Mouse (Mus musculus): ENCODE results near the gene Pax5. TPM values are rescaled to one million over a fixed set of nuclear protein-coding genes. Genes with fewer than 3 reads are reported as not detected.

The Pax5 gene
- polyA plus RNA-seq, 1 experiment from 2014 or later, result not detected

DNA sequence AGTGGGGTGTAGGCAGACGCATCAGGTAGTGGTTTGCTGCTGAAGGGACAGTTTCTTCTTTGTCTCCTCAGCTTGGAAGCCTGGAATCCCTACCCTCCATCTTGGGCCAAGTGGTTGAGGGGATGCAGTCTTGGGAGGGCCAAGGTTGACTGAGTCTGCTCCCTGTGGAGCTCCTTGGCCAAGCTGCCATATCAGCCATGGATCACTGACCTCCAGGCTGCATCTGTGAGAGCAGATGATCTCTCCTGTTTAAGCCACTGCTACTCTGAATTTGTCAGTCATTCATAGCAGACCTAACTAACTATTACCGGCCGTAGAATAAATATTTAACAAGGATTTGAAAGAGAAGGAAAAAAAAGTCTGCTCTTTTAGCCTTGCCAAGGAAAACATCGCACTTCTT lies 196.3 kb downstream of the Pax5 start:
- no peaks in the 10 kb centered on the region for H3K4me1 ChIP-seq (replicated peaks; ENCODE audit: control insufficient read depth, insufficient read depth)
- DNase-seq (ENCODE audit: low spot score), result no peak
- no peak overlapping the region for H3K4me2 ChIP-seq (replicated peaks; ENCODE audit: low read depth)
- H3K27me3 ChIP-seq (ENCODE audit: control insufficient read depth, insufficient read depth, low read length), result no peaks in the 10 kb centered on the region
- no peak for TF ChIP-seq EP300 (optimal IDR thresholded peaks at IDR 0.05)
- no peak for TF ChIP-seq CTCF (IDR thresholded peaks at IDR 0.05; ENCODE audit: low read depth)
- H3K9ac ChIP-seq (ENCODE audit: low read length), result no peak overlapping the region
- H3K9me3 ChIP-seq (ENCODE audit: control insufficient read depth, low read length), result no peaks in the 10 kb centered on the region
- H3K4me3 ChIP-seq (ENCODE audit: low read depth, low read length), result no peak overlapping the region
- WGBS, result 56% methylated on average over 4 of the region's 4 CpGs
- no peak overlapping the region for H3K27ac ChIP-seq (replicated peaks)
- no peak for ATAC-seq (ENCODE audit: low FRiP score, low TSS enrichment)
- no peaks in the 10 kb centered on the region for H3K36me3 ChIP-seq (ENCODE audit: control insufficient read depth, insufficient read depth, low read length)

DNA sequence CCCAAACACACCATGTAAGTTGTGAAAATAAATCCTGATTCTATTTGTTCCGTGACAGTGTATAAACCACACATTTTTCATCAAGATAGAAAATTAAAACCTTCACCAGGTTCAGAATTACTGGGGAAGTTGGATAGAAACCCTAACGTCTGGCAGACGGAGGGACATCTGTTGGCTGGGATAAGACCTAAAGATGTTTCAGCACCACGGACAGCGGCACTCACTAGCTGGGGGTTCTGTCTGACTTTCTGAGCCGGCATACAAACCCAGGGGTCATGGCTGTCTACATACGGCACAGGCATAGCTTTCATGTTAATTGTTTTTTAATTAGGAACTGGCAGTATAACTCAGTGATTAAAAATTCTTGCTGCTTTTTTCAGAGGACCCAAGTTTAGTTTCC lies 198.6 kb downstream of the Pax5 start:
- Histone ChIP-seq H3K36me3 (ENCODE audit: control insufficient read depth, insufficient read depth, low read length) (no peaks in the 10 kb centered on the region), H3K27ac (replicated peaks) (no peak overlapping the region), H3K9ac (ENCODE audit: low read length) (no peak overlapping the region), H3K27me3 (ENCODE audit: control insufficient read depth, insufficient read depth, low read length) (no peaks in the 10 kb centered on the region), H3K4me3 (ENCODE audit: low read depth, low read length) (no peak overlapping the region), H3K9me3 (ENCODE audit: control insufficient read depth, low read length) (no peaks in the 10 kb centered on the region), H3K4me1 (replicated peaks; ENCODE audit: control insufficient read depth, insufficient read depth) (no peaks in the 10 kb centered on the region), H3K4me2 (replicated peaks; ENCODE audit: low read depth) (no peak overlapping the region)
- ATAC-seq (ENCODE audit: low FRiP score, low TSS enrichment), result no peak
- DNase-seq (ENCODE audit: low spot score), result peak; percentile 64
- WGBS, result 5% methylated on average over 7 of the region's 7 CpGs
- TF ChIP-seq CTCF (IDR thresholded peaks at IDR 0.05; ENCODE audit: low read depth) (no peak), EP300 (optimal IDR thresholded peaks at IDR 0.05) (no peak)

DNA sequence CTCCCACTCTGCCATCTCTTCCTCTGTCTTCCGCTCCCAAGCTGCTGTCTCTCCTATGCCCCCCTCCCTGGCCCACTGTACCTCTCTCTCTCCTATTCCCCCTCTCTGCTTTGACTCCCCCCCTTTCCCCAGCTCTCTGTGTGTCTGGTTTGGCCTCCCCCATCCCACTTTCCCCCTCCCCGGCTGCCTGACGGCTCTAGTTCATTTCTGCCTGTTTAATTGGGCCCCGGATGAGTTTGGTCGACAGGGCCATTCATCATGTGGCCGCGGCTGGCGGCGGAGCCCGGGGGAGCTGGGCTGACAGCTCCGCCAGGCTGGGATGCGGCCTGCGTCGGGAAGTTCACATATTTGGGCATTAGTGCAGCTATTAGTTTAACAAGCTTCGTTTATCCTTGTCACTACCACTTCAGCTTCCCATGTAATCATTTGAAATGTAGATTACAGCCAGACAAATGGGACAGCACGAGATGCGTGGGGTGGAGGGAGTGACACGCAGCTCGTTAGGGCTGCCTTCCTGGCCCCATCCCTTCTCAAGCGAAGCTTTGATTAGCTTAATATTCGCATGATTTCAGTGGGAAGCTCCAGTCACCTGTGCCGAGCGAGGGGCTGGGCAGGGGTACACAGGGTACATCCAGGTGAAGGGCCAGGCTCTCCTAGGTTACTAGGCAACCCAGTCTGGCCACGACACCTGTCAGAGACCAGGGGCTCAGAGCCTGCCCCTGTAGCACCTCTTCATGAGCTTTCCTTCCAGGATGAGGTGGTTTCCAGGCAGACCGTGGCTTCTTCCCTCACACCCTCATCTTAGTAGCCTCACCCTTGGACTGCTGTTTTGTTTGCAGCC lies 201.7 kb downstream of the Pax5 start:
- Histone ChIP-seq H3K4me2 (replicated peaks; ENCODE audit: low read depth) (no peak overlapping the region), H3K27ac (replicated peaks) (no peak overlapping the region), H3K4me1 (replicated peaks; ENCODE audit: control insufficient read depth, insufficient read depth) (no peaks in the 10 kb centered on the region), H3K4me3 (ENCODE audit: low read depth, low read length) (no peak overlapping the region), H3K9me3 (ENCODE audit: control insufficient read depth, low read length) (no peaks in the 10 kb centered on the region), H3K27me3 (ENCODE audit: control insufficient read depth, insufficient read depth, low read length) (no peaks in the 10 kb centered on the region), H3K9ac (ENCODE audit: low read length) (no peak overlapping the region), H3K36me3 (ENCODE audit: control insufficient read depth, insufficient read depth, low read length) (no peaks in the 10 kb centered on the region)
- DNase-seq (ENCODE audit: low spot score), result no peak
- TF ChIP-seq CTCF (IDR thresholded peaks at IDR 0.05; ENCODE audit: low read depth) (no peak), EP300 (optimal IDR thresholded peaks at IDR 0.05) (no peak)
- ATAC-seq (ENCODE audit: low FRiP score, low TSS enrichment), result no peak
- 15% methylated on average over 25 of the region's 25 CpGs for WGBS

DNA sequence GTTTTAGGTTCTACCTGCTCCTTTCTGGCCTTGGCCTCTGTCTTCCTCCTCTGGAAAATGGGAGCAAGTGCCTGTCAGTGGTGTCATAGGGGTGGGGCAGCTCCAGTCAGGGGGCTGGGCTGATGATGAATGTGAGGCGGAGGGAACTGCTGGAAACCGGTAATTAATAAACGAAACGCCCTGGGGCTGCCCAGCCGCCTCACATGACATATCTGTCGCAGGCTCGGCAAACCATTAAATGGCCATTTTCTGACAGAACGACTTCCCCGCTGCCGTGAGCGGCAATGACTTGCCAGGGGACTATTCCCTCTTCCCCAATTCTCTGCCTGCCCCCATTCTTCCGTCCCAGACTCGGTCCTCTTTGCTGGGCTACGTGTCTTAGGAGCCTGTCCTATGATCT lies 202.4 kb downstream of the Pax5 start:
- no peak overlapping the region for H3K4me2 ChIP-seq (replicated peaks; ENCODE audit: low read depth)

DNA sequence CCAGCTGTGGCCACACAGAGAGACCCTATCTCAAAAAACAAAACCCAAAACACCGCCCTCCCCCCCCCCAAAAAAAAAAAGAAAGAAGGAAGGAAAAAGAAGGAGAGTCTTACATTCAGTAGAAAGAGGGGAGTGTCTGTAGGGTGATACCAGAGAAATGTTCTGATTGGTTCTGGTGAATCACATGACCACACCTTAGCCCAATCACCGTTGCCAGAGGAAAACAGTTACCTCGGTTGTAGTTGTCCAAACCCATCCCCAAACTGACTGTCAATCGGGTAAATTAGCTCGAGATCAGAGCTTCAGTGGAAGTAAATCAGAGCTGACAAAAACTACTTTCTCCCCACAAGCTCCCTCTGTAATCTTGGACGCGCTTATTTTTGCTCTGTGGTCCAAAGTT lies 205.3 kb downstream of the Pax5 start:
- 71% methylated on average over 7 of the region's 7 CpGs for WGBS
- Histone ChIP-seq H3K27me3 (ENCODE audit: control insufficient read depth, insufficient read depth, low read length) (no peaks in the 10 kb centered on the region), H3K36me3 (ENCODE audit: control insufficient read depth, insufficient read depth, low read length) (no peaks in the 10 kb centered on the region), H3K9me3 (ENCODE audit: control insufficient read depth, low read length) (no peaks in the 10 kb centered on the region), H3K9ac (ENCODE audit: low read length) (no peak overlapping the region), H3K4me3 (ENCODE audit: low read depth, low read length) (no peak overlapping the region), H3K4me2 (replicated peaks; ENCODE audit: low read depth) (no peak overlapping the region), H3K4me1 (replicated peaks; ENCODE audit: control insufficient read depth, insufficient read depth) (no peaks in the 10 kb centered on the region), H3K27ac (replicated peaks) (no peak overlapping the region)
- ATAC-seq (ENCODE audit: low FRiP score, low TSS enrichment) (no peak), DNase-seq (ENCODE audit: low spot score) (no peak)
- TF ChIP-seq EP300 (optimal IDR thresholded peaks at IDR 0.05) (no peak), CTCF (IDR thresholded peaks at IDR 0.05; ENCODE audit: low read depth) (no peak)

More for the DNA sequence above, 202.4 kb downstream of the Pax5 start:
- TF ChIP-seq EP300 (optimal IDR thresholded peaks at IDR 0.05), result no peak
- TF ChIP-seq CTCF (IDR thresholded peaks at IDR 0.05; ENCODE audit: low read depth), result no peak
- WGBS, result 19% methylated on average over 14 of the region's 14 CpGs
- no peaks in the 10 kb centered on the region for H3K4me1 ChIP-seq (replicated peaks; ENCODE audit: control insufficient read depth, insufficient read depth)
- ATAC-seq (ENCODE audit: low FRiP score, low TSS enrichment) (no peak), DNase-seq (ENCODE audit: low spot score) (no peak)
- no peak overlapping the region for H3K4me3 ChIP-seq (ENCODE audit: low read depth, low read length)
- no peaks in the 10 kb centered on the region for H3K9me3 ChIP-seq (ENCODE audit: control insufficient read depth, low read length)
- no peak overlapping the region for H3K27ac ChIP-seq (replicated peaks)
- no peak overlapping the region for H3K9ac ChIP-seq (ENCODE audit: low read length)
- no peaks in the 10 kb centered on the region for H3K27me3 ChIP-seq (ENCODE audit: control insufficient read depth, insufficient read depth, low read length)
- H3K36me3 ChIP-seq (ENCODE audit: control insufficient read depth, insufficient read depth, low read length), result no peaks in the 10 kb centered on the region

DNA sequence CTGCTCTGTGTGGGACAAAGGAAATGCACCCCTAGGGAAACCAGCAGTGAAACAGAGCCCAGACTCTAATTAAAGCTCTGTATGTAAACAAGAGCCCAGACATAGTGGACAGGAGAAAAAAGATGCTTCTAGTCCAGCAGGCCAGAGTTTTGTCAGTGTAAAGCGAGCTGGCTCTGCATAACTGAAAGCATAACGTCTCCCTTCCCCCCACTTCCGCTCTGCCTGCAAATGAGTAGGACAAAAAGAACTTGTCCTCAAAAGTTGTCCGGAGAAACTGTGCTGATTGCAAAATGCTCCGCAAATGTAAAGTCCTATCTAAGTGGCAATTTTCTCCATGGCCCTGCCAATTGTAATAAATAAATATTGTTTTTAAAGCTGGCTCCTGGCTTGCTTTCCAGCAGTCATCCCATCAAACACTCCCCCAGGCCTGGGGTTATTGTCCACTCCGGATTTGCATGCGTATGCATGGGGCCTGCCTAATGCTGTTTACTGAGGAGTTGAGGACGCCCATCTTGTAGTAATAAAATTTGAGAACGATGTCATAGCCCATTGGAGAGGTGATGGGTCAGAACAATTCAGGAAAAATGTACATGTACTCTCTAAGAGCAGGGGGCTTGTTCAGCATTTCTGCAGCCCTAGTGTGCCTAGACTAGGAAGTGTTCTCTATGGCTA lies 208.0 kb downstream of the Pax5 start:
- Histone ChIP-seq H3K27ac (replicated peaks) (no peak overlapping the region), H3K36me3 (ENCODE audit: control insufficient read depth, insufficient read depth, low read length) (no peaks in the 10 kb centered on the region), H3K27me3 (ENCODE audit: control insufficient read depth, insufficient read depth, low read length) (no peaks in the 10 kb centered on the region), H3K4me1 (replicated peaks; ENCODE audit: control insufficient read depth, insufficient read depth) (no peaks in the 10 kb centered on the region), H3K9me3 (ENCODE audit: control insufficient read depth, low read length) (no peaks in the 10 kb centered on the region), H3K4me3 (ENCODE audit: low read depth, low read length) (no peak overlapping the region), H3K9ac (ENCODE audit: low read length) (no peak overlapping the region), H3K4me2 (replicated peaks; ENCODE audit: low read depth) (no peak overlapping the region)
- no peak for TF ChIP-seq EP300 (optimal IDR thresholded peaks at IDR 0.05)
- TF ChIP-seq CTCF (IDR thresholded peaks at IDR 0.05; ENCODE audit: low read depth), result no peak
- WGBS, result 54% methylated on average over 9 of the region's 9 CpGs
- no peak for ATAC-seq (ENCODE audit: low FRiP score, low TSS enrichment)
- DNase-seq (ENCODE audit: low spot score), result no peak
